Mouse (Mus musculus): Measurements from ENCODE around the gene Mcpt1.
"Not testable (repeated sequence)": the region's sequence is repeated elsewhere in the genome, so short reads cannot be mapped to it uniquely, and the experiment has no call there.

GRCm38 (mm10) chr14:56017671-56018070, at the start of gene Mcpt1:
- not testable (repeated sequence) for TF ChIP-seq POLR2A (IDR thresholded peaks at IDR 0.05; ENCODE audit: borderline replicate concordance, control insufficient read depth, low read depth, low read length); CTCF (IDR thresholded peaks at IDR 0.05; ENCODE audit: control insufficient read depth, insufficient read depth, low read length)

Data from bone marrow, adult 2 months (tissue).